Mouse (Mus musculus) heart, adult 8-10 months (tissue): ENCODE measurements at regions not wholly inside any gene's neighbourhood (a gene's known extent, or its start where the extent isn't known, plus 50 kb on each side); places are given as distances from the start of the nearest gene placed in this dataset. TPM values are rescaled to one million over a fixed set of nuclear protein-coding genes. Genes with fewer than 3 reads are reported as not detected.

Source experiments
- DNase-seq: peaks from one replicate; pipeline ENCODE4 v3.0.0; 2022; ENCODE audit warnings: low spot score
- microRNA-seq: library from miRNA; unstranded; fragments of <30 nt; microRNA quantifications from one replicate; pipeline ENCODE4 v1.2.0, GENCODE M21; 2022

- no peak for DNase-seq
Observed at GRCm38 (mm10) chr8:109410531-109410930, 83.3 kb upstream of the Pmfbp1 start.

- no peak for DNase-seq
Observed at GRCm38 (mm10) chr8:109413386-109413785, 80.4 kb upstream of the Pmfbp1 start.

GRCm38 (mm10) chr8:109415315-109415714 is 78.5 kb upstream of the Pmfbp1 start:
- no peak for DNase-seq

GRCm38 (mm10) chr8:109415906-109416305 is 77.9 kb upstream of the Pmfbp1 start:
- no peak for DNase-seq

- no peak for DNase-seq
Observed at GRCm38 (mm10) chr8:109416327-109417100, 77.3 kb upstream of the Pmfbp1 start.

- DNase-seq = no peak
Observed at GRCm38 (mm10) chr8:109417222-109417621, 76.6 kb upstream of the Pmfbp1 start.

GRCm38 (mm10) chr8:109417971-109418370 is 75.9 kb upstream of the Pmfbp1 start:
- DNase-seq = no peak

- no peak for DNase-seq
Observed at GRCm38 (mm10) chr8:109419029-109419596, 74.7 kb upstream of the Pmfbp1 start.

- DNase-seq = no peak
Observed at GRCm38 (mm10) chr8:109424004-109424403, 69.8 kb upstream of the Pmfbp1 start.

- DNase-seq = no peak
Observed at GRCm38 (mm10) chr8:109428551-109428950, 65.3 kb upstream of the Pmfbp1 start.

- DNase-seq = no peak
Observed at GRCm38 (mm10) chr8:109434538-109434937, 59.3 kb upstream of the Pmfbp1 start.

- DNase-seq = no peak
Observed at GRCm38 (mm10) chr8:109436056-109436455, 57.8 kb upstream of the Pmfbp1 start.

- no peak for DNase-seq
Observed at GRCm38 (mm10) chr8:109436830-109437567, 56.8 kb upstream of the Pmfbp1 start.

- no peak for DNase-seq
Observed at GRCm38 (mm10) chr8:109438531-109438930, 55.3 kb upstream of the Pmfbp1 start.

Small RNA genes lying in the stretch of these regions (microRNA-seq; reads per million reads assigned to microRNA genes)
- not detected for gene Gm23163
